ENCODE assay signal across 33 mouse cellular contexts in genomic region chr15:101873231-101873630, GRCm38 (mm10). TPM values are rescaled to one million over a fixed set of nuclear protein-coding genes. Genes with fewer than 3 reads are reported as not detected.
DNase-seq lines count a peak whose midpoint lies in the region; ATAC-seq and TF ChIP-seq lines count a peak whose summit lies in the region.
"Had no signal": no experiment of that assay in that cellular context is flagged by ENCODE, and none has a peak within 500 bp of the region (broad histone marks: within the 10 kb centered on the region; RNA-seq: fewer than 3 reads in every experiment).

No protein-coding gene starts in this region.

- no peak overlapping the region for H3K4me3 ChIP-seq in midbrain, embryonic 16.5 days (ENCODE audit: low read depth, low read length)
- H3K4me3 ChIP-seq: embryonic facial prominence, embryonic 12.5 days; embryonic facial prominence, embryonic 15.5 days; forebrain, embryonic 12.5 days; forebrain, embryonic 15.5 days; heart, embryonic 12.5 days; heart, embryonic 15.5 days; hindbrain, embryonic 10.5 days; hindbrain, embryonic 13.5 days; intestine, embryonic 15.5 days had no signal

- POLR2A ChIA-PET in Patski (lab: Charles Lee), result no interaction called here

- in situ Hi-C loops in Patski (cut with MboI; ENCODE audit: low pct_unique_long_range_greater_than_20kb), result loop anchor here (25.0 kb wide), 1 partner anchor 89 kb away; the partner anchor contains the start of gene Krt78

- no peak for TF ChIP-seq CTCF in Patski (IDR thresholded peaks at IDR 0.05)

- no peaks in the 10 kb centered on the region for H3K9me3 ChIP-seq in midbrain, embryonic 16.5 days (replicated peaks; ENCODE audit: control insufficient read depth, low read length, poor library complexity, severe bottlenecking)
- H3K9me3 ChIP-seq: embryonic facial prominence, embryonic 12.5 days; embryonic facial prominence, embryonic 15.5 days; forebrain, embryonic 12.5 days; forebrain, embryonic 15.5 days; heart, embryonic 12.5 days; heart, embryonic 15.5 days; hindbrain, embryonic 10.5 days; hindbrain, embryonic 13.5 days; intestine, embryonic 15.5 days had no signal

- peak; percentile 18 to 62 for DNase-seq in adrenal gland, adult (ENCODE audit: inconsistent age in 2 of 2, low spot score in 1 of 2)
- no peak for DNase-seq in adrenal gland, postnatal 14 days
- DNase-seq in left cerebral cortex, adult 18-20 months (ENCODE audit: low spot score in 2 of 2), result peak; percentile 42 to 60
- DNase-seq in left cerebral cortex, postnatal 14 days (ENCODE audit: low spot score in 2 of 2), result no peak
- no peak for DNase-seq in Patski (ENCODE audit: low read depth, low spot score)
- DNase-seq: adrenal gland, postnatal 36 days; B cell, adult 2 months; cerebellum, adult 11 months; cerebellum, adult 2 months; cerebellum, adult 9-11 months; cerebellum, postnatal 25 days; gastrocnemius, postnatal 25 days; heart, adult 18-20 months; heart, postnatal 10 days; heart, postnatal 36 days had no signal

- H3K4me1 ChIP-seq in midbrain, embryonic 16.5 days (ENCODE audit: control insufficient read depth, insufficient read depth, low read length), result peaks cover 8% of the 10 kb centered on the region
- H3K4me1 ChIP-seq: embryonic facial prominence, embryonic 12.5 days; embryonic facial prominence, embryonic 15.5 days; heart, embryonic 15.5 days; hindbrain, embryonic 13.5 days; intestine, embryonic 15.5 days had no signal

- no peak overlapping the region for H3K9ac ChIP-seq in midbrain, embryonic 16.5 days (ENCODE audit: low read depth, low read length)
- H3K9ac ChIP-seq: embryonic facial prominence, embryonic 12.5 days; embryonic facial prominence, embryonic 15.5 days; forebrain, embryonic 12.5 days; forebrain, embryonic 15.5 days; heart, embryonic 12.5 days; heart, embryonic 15.5 days; hindbrain, embryonic 13.5 days; intestine, embryonic 15.5 days had no signal

- H3K27me3 ChIP-seq in Patski, result peaks cover 25% of the 10 kb centered on the region
- H3K27me3 ChIP-seq in midbrain, embryonic 16.5 days (ENCODE audit: control insufficient read depth, insufficient read depth, low read depth, low read length), result no peaks in the 10 kb centered on the region
- H3K27me3 ChIP-seq: forebrain, embryonic 12.5 days; forebrain, embryonic 15.5 days had no signal

- WGBS in midbrain, embryonic 16.5 days, result 57% methylated on average over 4 of the region's 4 CpGs

- no peak overlapping the region for H3K27ac ChIP-seq in midbrain, embryonic 16.5 days (ENCODE audit: low read length)
- H3K27ac ChIP-seq: embryonic facial prominence, embryonic 12.5 days; embryonic facial prominence, embryonic 15.5 days; forebrain, embryonic 12.5 days; forebrain, embryonic 15.5 days; heart, embryonic 15.5 days; hindbrain, embryonic 10.5 days; hindbrain, embryonic 13.5 days; intestine, embryonic 15.5 days had no signal

- intact Hi-C loops in left cerebral cortex, postnatal 14 days (cut with DNase I), result no loop called here

- H3K36me3 ChIP-seq in midbrain, embryonic 16.5 days (ENCODE audit: control insufficient read depth, insufficient read depth, low read length), result no peaks in the 10 kb centered on the region
- H3K36me3 ChIP-seq: embryonic facial prominence, embryonic 12.5 days; embryonic facial prominence, embryonic 15.5 days; forebrain, embryonic 12.5 days; forebrain, embryonic 15.5 days; G1E; heart, embryonic 12.5 days; heart, embryonic 15.5 days; hindbrain, embryonic 10.5 days; hindbrain, embryonic 13.5 days; intestine, embryonic 15.5 days had no signal

- H3K4me2 ChIP-seq in midbrain, embryonic 16.5 days (ENCODE audit: low read length), result no peak overlapping the region
- H3K4me2 ChIP-seq: embryonic facial prominence, embryonic 12.5 days; embryonic facial prominence, embryonic 15.5 days; forebrain, embryonic 12.5 days; forebrain, embryonic 15.5 days; heart, embryonic 12.5 days; heart, embryonic 15.5 days; hindbrain, embryonic 13.5 days; intestine, embryonic 15.5 days had no signal

- CTCF ChIA-PET in Patski (lab: Charles Lee), result no interaction called here

- peak; percentile 41 for ATAC-seq in Patski
- ATAC-seq in midbrain, embryonic 16.5 days, result no peak
- ATAC-seq: activated CD4-positive, CD25-positive, alpha-beta regulatory T cell, adult 4 months; forebrain, embryonic 15.5 days; hindbrain, embryonic 16.5 days; intestine, embryonic 15.5 days had no signal

RNA-seq across cellular contexts. Expression of gene Krt77, which starts 3.7 kb away (rescaled TPM):
- total RNA-seq in adrenal gland, postnatal 14 days (2021), result not detected in 2 replicates
- 10 to 100 TPM; 13.4 to 16.9 TPM for total RNA-seq in left cerebral cortex, adult 18-20 months (2021)
- total RNA-seq in left cerebral cortex, postnatal 14 days (2021), result 10 to 100 TPM; 10.9 to 14.7 TPM
- not detected for polyA plus RNA-seq in Patski (2021)
- 0.45 and 0.73 TPM in 2 replicates for polyA plus RNA-seq in midbrain, embryonic 16.5 days (2015; fragmentation: Nextera tagmentation; extraction: Ambion mirVana)
- total RNA-seq: adrenal gland, adult 18-20 months; adrenal gland, postnatal 36 days; CH12.LX; common myeloid progenitor, adult 5-6 weeks; gastrocnemius, adult 8-10 months; gastrocnemius, postnatal 25 days; heart, adult 18-20 months; heart, postnatal 10 days; heart, postnatal 36 days had no signal
- polyA plus RNA-seq: activated CD4-positive, CD25-positive, alpha-beta regulatory T cell, adult 4 months; embryonic facial prominence, embryonic 12.5 days; forebrain, embryonic 12.5 days; G1E; gonadal fat pad, adult 2 months; heart, embryonic 12.5 days; hindbrain, embryonic 10.5 days; intestine, embryonic 15.5 days had no signal

RNA-seq across cellular contexts. Expression of gene Krt76, which starts 19.5 kb away (rescaled TPM):
- total RNA-seq in adrenal gland, postnatal 14 days (2021), result not detected in 2 replicates
- not detected for total RNA-seq in left cerebral cortex, adult 18-20 months (2021)
- total RNA-seq in left cerebral cortex, postnatal 14 days (2021), result not detected
- polyA plus RNA-seq in Patski (2021), result not detected
- polyA plus RNA-seq in midbrain, embryonic 16.5 days (2015; fragmentation: Nextera tagmentation; extraction: Ambion mirVana), result 0.13 TPM in 1 of 2 replicates, not detected in the other
- total RNA-seq: adrenal gland, postnatal 36 days; CH12.LX; common myeloid progenitor, adult 5-6 weeks; gastrocnemius, adult 8-10 months; gastrocnemius, postnatal 25 days; heart, adult 18-20 months; heart, postnatal 10 days; heart, postnatal 36 days had no signal
- polyA plus RNA-seq: activated CD4-positive, CD25-positive, alpha-beta regulatory T cell, adult 4 months; cerebellum, adult 2 months; embryonic facial prominence, embryonic 12.5 days; forebrain, embryonic 12.5 days; forebrain, embryonic 15.5 days; G1E; gonadal fat pad, adult 2 months; heart, embryonic 12.5 days; heart, embryonic 15.5 days; hindbrain, embryonic 10.5 days; hindbrain, embryonic 13.5 days; hindbrain, embryonic 16.5 days; intestine, embryonic 15.5 days had no signal

RNA-seq across cellular contexts. Expression of gene Krt1, which starts 22.6 kb away (rescaled TPM):
- 0.23 and 0.44 TPM in 2 replicates for total RNA-seq in adrenal gland, postnatal 14 days (2021)
- 1 to 10 TPM; 1.7 to 2.6 TPM for total RNA-seq in left cerebral cortex, adult 18-20 months (2021)
- total RNA-seq in left cerebral cortex, postnatal 14 days (2021), result 1 to 10 TPM; 3.3 TPM
- not detected for polyA plus RNA-seq in Patski (2021)
- polyA plus RNA-seq in midbrain, embryonic 16.5 days (2015; fragmentation: Nextera tagmentation; extraction: Ambion mirVana), result 14.5 and 14.7 TPM in 2 replicates
- total RNA-seq: CH12.LX; common myeloid progenitor, adult 5-6 weeks; gastrocnemius, adult 8-10 months; gastrocnemius, postnatal 25 days; heart, adult 18-20 months; heart, postnatal 10 days; heart, postnatal 36 days had no signal
- polyA plus RNA-seq: activated CD4-positive, CD25-positive, alpha-beta regulatory T cell, adult 4 months; G1E had no signal

RNA-seq across cellular contexts. Expression of gene Krt4, which starts 51.3 kb away (rescaled TPM):
- total RNA-seq in adrenal gland, postnatal 14 days (2021), result 0.15 TPM in 1 of 2 replicates, not detected in the other
- not detected for total RNA-seq in left cerebral cortex, adult 18-20 months (2021)
- not detected for total RNA-seq in left cerebral cortex, postnatal 14 days (2021)
- 0.19 TPM for polyA plus RNA-seq in Patski (2021)
- not detected in 2 replicates for polyA plus RNA-seq in midbrain, embryonic 16.5 days (2015; fragmentation: Nextera tagmentation; extraction: Ambion mirVana)
- total RNA-seq: adrenal gland, adult 18-20 months; adrenal gland, postnatal 36 days; CH12.LX; common myeloid progenitor, adult 5-6 weeks; gastrocnemius, adult 8-10 months; gastrocnemius, postnatal 25 days; heart, postnatal 10 days; heart, postnatal 36 days had no signal
- polyA plus RNA-seq: activated CD4-positive, CD25-positive, alpha-beta regulatory T cell, adult 4 months; cerebellum, adult 2 months; forebrain, embryonic 12.5 days; G1E; heart, embryonic 12.5 days; hindbrain, embryonic 10.5 days; hindbrain, embryonic 13.5 days; hindbrain, embryonic 16.5 days had no signal

RNA-seq across cellular contexts. Expression of gene Krt2, which starts 55.3 kb away (rescaled TPM):
- total RNA-seq in adrenal gland, postnatal 14 days (2021), result not detected in 2 replicates
- total RNA-seq in left cerebral cortex, adult 18-20 months (2021), result under 1 TPM; 0.28 to 0.67 TPM
- under 1 TPM in 1 of 2 experiments, not detected in 1; 0.61 TPM for total RNA-seq in left cerebral cortex, postnatal 14 days (2021)
- not detected for polyA plus RNA-seq in Patski (2021)
- polyA plus RNA-seq in midbrain, embryonic 16.5 days (2015; fragmentation: Nextera tagmentation; extraction: Ambion mirVana), result not detected in 2 replicates
- total RNA-seq: adrenal gland, adult 18-20 months; adrenal gland, postnatal 36 days; CH12.LX; common myeloid progenitor, adult 5-6 weeks; G1E; gastrocnemius, adult 8-10 months; gastrocnemius, postnatal 25 days; heart, adult 18-20 months; heart, postnatal 10 days; heart, postnatal 36 days had no signal
- polyA plus RNA-seq: activated CD4-positive, CD25-positive, alpha-beta regulatory T cell, adult 4 months; cerebellum, adult 2 months; embryonic facial prominence, embryonic 12.5 days; forebrain, embryonic 12.5 days; forebrain, embryonic 15.5 days; G1E; gonadal fat pad, adult 2 months; heart, embryonic 12.5 days; heart, embryonic 15.5 days; hindbrain, embryonic 10.5 days; hindbrain, embryonic 13.5 days; intestine, embryonic 15.5 days had no signal

Comparison
In these comparisons a context has a peak if more than half of its experiments do, and no peak if none do; other contexts are left out.
1. DNase-seq: peak in adrenal gland, adult (2 of 2) and left cerebral cortex, adult 18-20 months (2 of 2); none in adrenal gland, postnatal 14 days (single experiment), left cerebral cortex, postnatal 14 days (0 of 2) and Patski (single experiment).
2. RNA of gene Krt77, which starts 3.7 kb away (total RNA-seq): 13.4 to 16.9 TPM in left cerebral cortex, adult 18-20 months and 10.9 to 14.7 TPM in left cerebral cortex, postnatal 14 days; not detected in adrenal gland, postnatal 14 days; every median in the first group is over 10 times any median in the second.